Mouse (Mus musculus): ENCODE measurements around the gene 2010111I01Rik. TPM values are rescaled to one million over a fixed set of nuclear protein-coding genes. Genes with fewer than 3 reads are reported as not detected.

The 2010111I01Rik gene
- polyA plus RNA-seq, 2 experiments, result 10.7 to 13.6 TPM

- Histone ChIP-seq H3K4me1 (replicated peaks; ENCODE audit: control insufficient read depth in 2 of 2, insufficient read depth in 2 of 2, low read length in 1 of 2) (peaks cover 17 to 26% of the 10 kb centered on the region in 2 experiments), H3K4me3 (ENCODE audit: insufficient read depth in 1 of 2, low read depth in 2 of 2, low read length in 2 of 2) (no peak overlapping the region), H3K9me3 (ENCODE audit: control insufficient read depth, low read length) (no peaks in the 10 kb centered on the region), H3K27ac (no peak overlapping the region), H3K36me3 (replicated peaks; ENCODE audit: control insufficient read depth, insufficient read depth, low read depth) (no peaks in the 10 kb centered on the region), H3K27me3 (ENCODE audit: control insufficient read depth, insufficient read depth, low read length) (no peaks in the 10 kb centered on the region), H3K9ac (replicated peaks) (no peak overlapping the region), H3K4me2 (ENCODE audit: low read depth) (no peak overlapping the region)
- TF ChIP-seq EP300 (IDR thresholded peaks at IDR 0.05; ENCODE audit: low read depth) (no peak), CTCF (IDR thresholded peaks at IDR 0.05; ENCODE audit: low read depth) (no peak)
- DNase-seq (ENCODE audit: low read depth in 3 of 3, low spot score in 3 of 3), result no peak
- WGBS (ENCODE audit: insufficient replicate concordance), result 80% methylated on average over 17 of the region's 17 CpGs
- no peak for ATAC-seq (ENCODE audit: insufficient read depth)
Measured at GRCm38 (mm10) chr13:62941341-62942005, 23.2 kb upstream of the 2010111I01Rik start.

DNA sequence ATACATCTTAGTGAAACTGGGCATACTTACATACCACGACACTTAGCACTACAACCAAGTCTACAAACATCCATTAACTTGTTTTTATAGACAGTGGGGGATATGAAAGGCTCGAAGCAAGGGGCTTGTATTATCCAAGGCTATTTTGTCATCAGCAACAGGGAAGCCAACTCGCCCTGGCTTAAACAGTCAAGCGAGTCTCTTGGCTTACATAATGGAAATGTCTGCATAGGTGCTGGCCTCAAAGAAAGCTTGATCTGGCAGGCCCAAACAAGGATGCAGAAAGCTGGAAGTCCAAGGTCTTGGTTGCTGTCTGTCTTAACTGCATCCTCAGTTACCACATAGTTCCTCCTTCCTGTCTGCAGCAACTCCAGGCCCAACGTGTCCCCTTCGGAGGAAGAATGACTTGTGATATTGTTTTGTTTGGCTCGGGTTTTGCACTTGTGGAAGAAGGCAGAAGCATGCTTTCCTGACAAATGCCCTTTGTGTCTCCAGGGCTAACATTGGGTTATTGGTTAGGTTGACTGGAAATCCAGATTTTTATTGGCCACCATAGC is 21.3 kb upstream of the 2010111I01Rik start:
- Histone ChIP-seq H3K9ac (replicated peaks) (no peak overlapping the region), H3K27ac (no peak overlapping the region), H3K4me3 (ENCODE audit: insufficient read depth in 1 of 2, low read depth in 2 of 2, low read length in 2 of 2) (no peak overlapping the region), H3K4me2 (ENCODE audit: low read depth) (no peak overlapping the region), H3K27me3 (ENCODE audit: control insufficient read depth, insufficient read depth, low read length) (no peaks in the 10 kb centered on the region), H3K4me1 (replicated peaks; ENCODE audit: control insufficient read depth in 2 of 2, insufficient read depth in 2 of 2, low read length in 1 of 2) (peaks cover 17 to 23% of the 10 kb centered on the region in 2 experiments), H3K9me3 (ENCODE audit: control insufficient read depth, low read length) (no peaks in the 10 kb centered on the region), H3K36me3 (replicated peaks; ENCODE audit: control insufficient read depth, insufficient read depth, low read depth) (no peaks in the 10 kb centered on the region)
- no peak for DNase-seq (ENCODE audit: low read depth in 3 of 3, low spot score in 3 of 3)
- TF ChIP-seq CTCF (IDR thresholded peaks at IDR 0.05; ENCODE audit: low read depth), result no peak
- no peak for TF ChIP-seq EP300 (IDR thresholded peaks at IDR 0.05; ENCODE audit: low read depth)
- 47% methylated on average over 7 of the region's 7 CpGs for WGBS (ENCODE audit: insufficient replicate concordance)
- ATAC-seq (ENCODE audit: insufficient read depth), result no peak

DNA sequence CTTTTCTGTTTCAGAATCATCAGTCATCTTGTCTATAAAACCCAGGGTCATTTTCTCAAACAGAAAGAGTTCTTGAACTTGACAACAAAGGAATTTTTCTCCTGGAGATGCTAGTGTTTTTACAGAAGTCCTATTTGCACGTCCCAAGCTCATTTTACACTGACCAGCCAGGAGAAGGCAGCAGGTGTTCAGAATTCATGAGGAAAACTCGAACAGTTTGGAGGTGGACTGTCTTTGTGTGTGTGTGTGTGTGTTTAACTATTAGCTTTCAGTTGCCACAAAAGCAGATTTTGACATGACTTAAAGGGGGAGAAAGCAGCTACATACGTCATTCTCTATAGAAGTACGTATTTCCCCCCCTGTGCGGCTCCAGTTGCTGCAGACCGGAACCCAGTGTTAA is 20.6 kb upstream of the 2010111I01Rik start:
- Histone ChIP-seq H3K4me2 (ENCODE audit: low read depth) (no peak overlapping the region), H3K4me1 (replicated peaks; ENCODE audit: control insufficient read depth in 2 of 2, insufficient read depth in 2 of 2, low read length in 1 of 2) (peaks cover 12 to 16% of the 10 kb centered on the region in 2 experiments), H3K27ac (no peak overlapping the region), H3K9me3 (ENCODE audit: control insufficient read depth, low read length) (no peaks in the 10 kb centered on the region), H3K4me3 (ENCODE audit: insufficient read depth in 1 of 2, low read depth in 2 of 2, low read length in 2 of 2) (no peak overlapping the region), H3K27me3 (ENCODE audit: control insufficient read depth, insufficient read depth, low read length) (no peaks in the 10 kb centered on the region), H3K36me3 (replicated peaks; ENCODE audit: control insufficient read depth, insufficient read depth, low read depth) (no peaks in the 10 kb centered on the region), H3K9ac (replicated peaks) (no peak overlapping the region)
- no peak for TF ChIP-seq CTCF (IDR thresholded peaks at IDR 0.05; ENCODE audit: low read depth)
- 67% methylated on average over 6 of the region's 6 CpGs for WGBS (ENCODE audit: insufficient replicate concordance)
- no peak for ATAC-seq (ENCODE audit: insufficient read depth)
- no peak for DNase-seq (ENCODE audit: low read depth in 3 of 3, low spot score in 3 of 3)

- Histone ChIP-seq H3K9me3 (ENCODE audit: control insufficient read depth, low read length) (no peaks in the 10 kb centered on the region), H3K27ac (no peak overlapping the region), H3K4me1 (replicated peaks; ENCODE audit: control insufficient read depth in 2 of 2, insufficient read depth in 2 of 2, low read length in 1 of 2) (peaks cover 0 to 10% of the 10 kb centered on the region in 2 experiments; a peak in 2 of 4 replicates), H3K36me3 (replicated peaks; ENCODE audit: control insufficient read depth, insufficient read depth, low read depth) (no peaks in the 10 kb centered on the region), H3K4me2 (ENCODE audit: low read depth) (no peak overlapping the region), H3K27me3 (ENCODE audit: control insufficient read depth, insufficient read depth, low read length) (no peaks in the 10 kb centered on the region), H3K4me3 (ENCODE audit: insufficient read depth in 1 of 2, low read depth in 2 of 2, low read length in 2 of 2) (no peak overlapping the region), H3K9ac (replicated peaks) (no peak overlapping the region)
- no peak for TF ChIP-seq EP300 (IDR thresholded peaks at IDR 0.05; ENCODE audit: low read depth)
- no peak for TF ChIP-seq CTCF (IDR thresholded peaks at IDR 0.05; ENCODE audit: low read depth)
- no peak for ATAC-seq (ENCODE audit: insufficient read depth)
- no peak for DNase-seq (ENCODE audit: low read depth in 3 of 3, low spot score in 3 of 3)
- WGBS (ENCODE audit: insufficient replicate concordance), result 50% methylated on average over 4 of the region's 4 CpGs
Measured at GRCm38 (mm10) chr13:62949560-62950188, 15.0 kb upstream of the 2010111I01Rik start.

DNA sequence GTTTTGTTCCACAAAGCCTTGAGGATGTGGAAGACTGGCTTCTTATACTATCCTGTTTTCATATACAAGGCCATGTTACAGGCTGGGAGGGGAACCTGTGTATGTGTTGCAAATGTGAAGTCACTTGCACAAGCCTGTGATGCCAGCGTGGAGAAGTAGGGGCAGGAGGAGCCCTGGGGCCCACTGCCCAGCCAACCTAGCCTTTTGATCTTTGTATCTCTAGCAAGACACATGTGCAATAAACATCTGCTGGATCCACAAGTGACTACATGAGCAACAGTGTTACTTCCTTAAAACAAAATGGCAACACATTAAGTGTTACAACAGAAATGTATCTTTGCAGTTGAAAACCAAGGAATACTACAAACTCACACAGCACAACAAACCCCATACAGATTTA is 13.1 kb upstream of the 2010111I01Rik start:
- H3K27me3 ChIP-seq (ENCODE audit: control insufficient read depth, insufficient read depth, low read length), result no peaks in the 10 kb centered on the region
- no peak overlapping the region for H3K4me3 ChIP-seq (ENCODE audit: insufficient read depth in 1 of 2, low read depth in 2 of 2, low read length in 2 of 2)
- H3K9ac ChIP-seq (replicated peaks), result no peak overlapping the region
- no peak overlapping the region for H3K27ac ChIP-seq
- H3K4me2 ChIP-seq (ENCODE audit: low read depth), result no peak overlapping the region
- ATAC-seq (ENCODE audit: insufficient read depth) (no peak), DNase-seq (ENCODE audit: low read depth in 3 of 3, low spot score in 3 of 3) (no peak)
- TF ChIP-seq EP300 (IDR thresholded peaks at IDR 0.05; ENCODE audit: low read depth) (no peak), CTCF (IDR thresholded peaks at IDR 0.05; ENCODE audit: low read depth) (no peak)
- H3K9me3 ChIP-seq (ENCODE audit: control insufficient read depth, low read length), result no peaks in the 10 kb centered on the region
- H3K36me3 ChIP-seq (replicated peaks; ENCODE audit: control insufficient read depth, insufficient read depth, low read depth), result no peaks in the 10 kb centered on the region
- peaks cover 0 to 14% of the 10 kb centered on the region in 2 experiments; a peak in 2 of 4 replicates for H3K4me1 ChIP-seq (replicated peaks; ENCODE audit: control insufficient read depth in 2 of 2, insufficient read depth in 2 of 2, low read length in 1 of 2)
- WGBS (ENCODE audit: insufficient replicate concordance), result 40% methylated on average over 1 of the region's 1 CpGs

Measured in liver, embryonic 14.5 days (tissue).